Mouse (Mus musculus) spleen, adult 2 months (tissue): ENCODE data around the gene Slc22a3.

Experiments used
- CTCF ChIP-seq: fragments of 200-500 bp; IDR thresholded peaks from 2 replicates; pipeline ENCODE4 v1.5.1; 2011; ENCODE audit warnings: mild to moderate bottlenecking, inconsistent platforms; ENCODE audit not compliant: insufficient read depth, insufficient read length, insufficient replicate concordance; ENCODE audit errors: extremely low read depth
- POLR2A ChIP-seq: fragments of 200-500 bp; IDR thresholded peaks from 2 replicates; pipeline ENCODE4 v1.6.1; 2011; ENCODE audit warnings: low read depth, low read length, inconsistent platforms

- TF ChIP-seq CTCF (no peak), POLR2A (no peak)
Observed at GRCm38 (mm10) chr17:12381579-12381978, 125.9 kb downstream of the Slc22a3 start.
